Mouse (Mus musculus) limb, embryonic 10.5 days (tissue): ENCODE results near the gene Sptb. TPM values are rescaled to one million over a fixed set of nuclear protein-coding genes. Genes with fewer than 3 reads are reported as not detected.
A peak's percentile ranks its signal among the peaks of the same experiment; 100 is the strongest.

Experiments used
- DNase-seq: peaks from one replicate; pipeline ENCODE4 v3.0.0-alpha.2; 2017; ENCODE audit warnings: low spot score
- H3K27ac ChIP-seq: fragments of 300-500 bp; sonication (generic); 2 replicates; pipeline ENCODE4 v1.5.1; 2016; ENCODE audit warnings: mild to moderate bottlenecking
- H3K27me3 ChIP-seq: fragments of 300-500 bp; sonication (generic); 2 replicates; pipeline ENCODE4 v1.6.1; 2016; ENCODE audit warnings: low read depth, mild to moderate bottlenecking; ENCODE audit not compliant: poor library complexity, severe bottlenecking
- H3K36me3 ChIP-seq: fragments of 300-500 bp; sonication (generic); 2 replicates; pipeline ENCODE4 v1.6.1; 2016; ENCODE audit warnings: mild to moderate bottlenecking, moderate library complexity
- H3K4me1 ChIP-seq: fragments of 300-500 bp; sonication (generic); 2 replicates; pipeline ENCODE4 v1.6.1; 2016
- H3K4me3 ChIP-seq: fragments of 300-500 bp; sonication (generic); 2 replicates; pipeline ENCODE4 v1.5.1; 2016; ENCODE audit warnings: mild to moderate bottlenecking, moderate library complexity
- H3K9me3 ChIP-seq: fragments of 300-500 bp; sonication (generic); replicated peaks from 2 replicates; pipeline ENCODE4 v1.6.1; 2016; ENCODE audit warnings: mild to moderate bottlenecking
- WGBS: fragments of 180-500 bp; shearing (Covaris S2); methylation state at CpG from one replicate; pipeline ENCODE4 v1.1.7; 2016; 5-methylcytosine and 5-hydroxymethylcytosine counted together
- polyA plus RNA-seq: library from polyadenylated mRNA; unstranded; fragments of >200 nt; fragmentation: Nextera tagmentation; extraction: Ambion mirVana; gene quantifications from 2 replicates; pipeline ENCODE4 v1.2.1, GENCODE M21; 2016

Gene Sptb
- polyA plus RNA-seq, 1 experiment from 2014 or later: 3.7 TPM

DNA sequence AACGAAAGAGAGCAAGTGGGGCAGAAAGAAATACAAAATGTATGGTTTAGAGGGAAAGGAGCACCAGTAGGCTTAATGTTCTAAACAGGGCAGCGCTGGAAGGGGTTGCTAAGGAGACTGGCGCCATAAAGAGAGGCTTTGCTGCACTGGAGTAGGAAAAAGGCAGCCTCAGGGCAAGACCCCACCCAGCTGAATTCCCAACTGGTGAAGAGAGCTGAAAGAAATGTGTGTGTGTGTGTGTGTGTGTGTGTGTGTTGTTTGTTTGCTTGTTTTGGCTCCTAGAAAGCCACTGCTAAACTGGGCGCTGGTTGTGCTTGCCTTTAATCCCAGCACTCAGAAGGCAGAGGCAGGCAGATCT, 94.8 kb downstream of the Sptb start:
- H3K27me3 ChIP-seq: 0 out of 2 replicates have a peak, but pooled peaks cover 4% of the 10 kb centered on the region
- H3K4me3 ChIP-seq: no peak overlapping the region
- peak overlapping the region; percentile 38 for H3K27ac ChIP-seq
- no peaks in the 10 kb centered on the region for H3K9me3 ChIP-seq
- 82% methylated on average over 4 of the region's 4 CpGs for WGBS
- no peaks in the 10 kb centered on the region for H3K36me3 ChIP-seq
- peaks cover 39% of the 10 kb centered on the region for H3K4me1 ChIP-seq
- no peak for DNase-seq

DNA sequence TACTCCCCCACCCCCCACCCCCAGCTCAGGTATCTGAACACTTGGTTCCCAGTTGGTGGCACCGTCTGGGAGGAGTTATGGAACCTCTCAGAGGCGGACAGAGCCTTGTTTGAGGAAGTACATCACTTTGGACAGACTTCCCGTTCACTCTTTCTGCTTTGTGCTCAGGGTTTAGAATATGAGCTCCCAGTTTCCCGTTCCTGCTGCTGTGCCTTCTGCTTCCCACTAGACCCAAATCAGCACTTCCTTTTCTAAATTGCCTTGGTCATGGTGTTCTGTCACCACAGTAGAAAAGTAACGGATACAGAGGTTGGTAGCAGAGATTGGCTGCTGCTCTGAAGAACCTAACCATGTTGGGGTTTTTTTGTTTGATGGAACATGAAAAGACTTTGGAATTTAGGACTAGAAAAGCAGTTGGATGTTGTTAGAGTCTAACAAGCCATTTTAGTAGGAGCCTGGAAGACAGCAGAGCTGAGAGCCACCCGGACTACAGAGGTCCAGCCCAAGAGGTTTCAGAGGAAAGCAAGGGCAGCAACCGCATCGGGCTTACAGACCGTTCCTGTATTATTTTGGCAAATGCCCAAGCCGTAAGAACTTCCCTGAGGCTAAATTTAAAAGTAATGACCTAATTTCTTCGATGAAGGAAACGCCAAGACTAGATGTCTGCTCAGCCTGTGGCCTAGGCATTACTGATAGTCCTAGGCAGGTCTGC, 95.3 kb downstream of the Sptb start:
- H3K27me3 ChIP-seq: no peaks in the 10 kb centered on the region
- no peaks in the 10 kb centered on the region for H3K36me3 ChIP-seq
- H3K4me1 ChIP-seq: peaks cover 39% of the 10 kb centered on the region
- DNase-seq: no peak
- WGBS: 80% methylated on average over 12 of the region's 12 CpGs
- H3K27ac ChIP-seq: peak overlapping the region; percentile 26
- H3K4me3 ChIP-seq: no peak overlapping the region
- H3K9me3 ChIP-seq: no peaks in the 10 kb centered on the region

DNA sequence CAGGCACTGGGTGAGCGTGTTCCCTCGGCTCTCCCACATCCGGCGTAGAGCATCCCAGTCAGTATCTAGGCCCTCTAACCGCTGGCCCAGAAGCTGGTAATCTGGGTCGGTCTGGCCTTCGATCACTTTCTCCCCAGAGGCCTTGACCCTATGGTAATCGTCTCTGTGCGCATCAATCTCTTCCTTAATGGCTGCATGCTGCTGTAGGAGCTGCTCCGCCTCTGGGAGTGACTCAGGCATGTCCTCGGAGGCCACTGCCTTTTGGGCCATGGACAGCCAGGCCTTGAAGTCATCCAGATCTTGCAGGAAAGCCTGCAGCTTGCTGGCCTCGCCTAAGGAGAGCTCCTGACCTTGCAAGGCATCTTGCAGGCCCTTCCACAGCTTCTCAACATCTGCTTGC, 97.7 kb downstream of the Sptb start:
- Histone ChIP-seq H3K9me3 (no peaks in the 10 kb centered on the region), H3K27ac (no peak overlapping the region), H3K27me3 (0 out of 2 replicates have a peak, but pooled peaks cover 9% of the 10 kb centered on the region), H3K36me3 (no peaks in the 10 kb centered on the region), H3K4me3 (no peak overlapping the region), H3K4me1 (peaks cover 17% of the 10 kb centered on the region)
- no peak for DNase-seq
- 81% methylated on average over 12 of the region's 12 CpGs for WGBS

DNA sequence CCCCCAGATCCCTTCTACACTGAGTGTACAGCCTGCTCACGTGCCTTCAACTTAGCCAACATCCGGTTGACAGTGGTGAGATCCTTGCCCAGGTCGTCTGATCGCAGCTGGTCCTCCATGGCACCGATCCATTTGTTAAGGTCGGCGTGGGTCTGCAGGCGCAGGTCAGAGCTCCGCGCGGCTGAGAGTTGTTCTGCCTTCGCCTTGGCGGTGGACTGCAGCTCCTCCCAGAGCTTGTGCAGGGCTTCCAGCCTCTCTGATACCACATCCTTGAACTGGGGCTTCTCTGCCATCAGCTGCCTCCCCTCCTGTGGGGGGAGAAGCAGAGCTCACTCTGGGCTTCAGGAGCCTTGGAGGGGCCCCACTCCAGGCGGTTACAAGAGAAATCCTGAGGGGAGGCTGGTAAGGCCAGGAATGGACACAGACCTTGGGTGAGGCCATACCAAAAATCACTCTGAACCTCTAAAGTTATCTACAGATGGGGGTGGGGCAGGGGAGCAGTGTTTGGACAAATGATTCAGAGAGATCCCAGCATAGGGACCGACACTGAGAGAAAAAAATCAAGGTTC, 101.3 kb downstream of the Sptb start:
- 0 out of 2 replicates have a peak, but pooled peaks cover 9% of the 10 kb centered on the region for H3K27me3 ChIP-seq
- no peak for DNase-seq
- H3K4me3 ChIP-seq: no peak overlapping the region
- WGBS: 79% methylated on average over 15 of the region's 15 CpGs
- no peaks in the 10 kb centered on the region for H3K36me3 ChIP-seq
- peaks cover 1% of the 10 kb centered on the region; the same call in 1 of the 2 replicates for H3K4me1 ChIP-seq
- no peaks in the 10 kb centered on the region for H3K9me3 ChIP-seq
- H3K27ac ChIP-seq: no peak overlapping the region

DNA sequence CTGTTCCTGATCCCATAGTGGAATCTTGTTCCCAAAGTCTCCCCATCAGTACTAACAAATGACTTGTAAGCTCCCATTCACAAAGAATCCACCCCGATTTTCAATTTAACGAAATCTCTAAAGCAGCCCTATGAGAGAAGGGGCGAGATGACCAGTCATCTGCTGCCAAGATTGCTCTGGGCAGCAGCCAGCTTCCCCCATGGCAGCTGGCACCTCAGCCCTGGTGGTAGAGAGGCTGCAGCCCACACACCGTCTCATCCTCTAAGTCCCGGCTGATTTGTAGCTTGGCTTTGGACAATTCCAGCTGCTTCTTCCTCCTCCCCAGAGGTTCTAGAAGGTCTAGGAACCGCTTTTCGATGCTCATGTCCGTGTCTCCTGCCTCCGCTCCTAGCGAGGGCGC, 102.1 kb downstream of the Sptb start:
- no peak for DNase-seq
- Histone ChIP-seq H3K36me3 (no peaks in the 10 kb centered on the region), H3K27me3 (0 out of 2 replicates have a peak, but pooled peaks cover 9% of the 10 kb centered on the region), H3K4me1 (no peaks in the 10 kb centered on the region), H3K9me3 (no peaks in the 10 kb centered on the region), H3K4me3 (no peak overlapping the region), H3K27ac (no peak overlapping the region)
- 83% methylated on average over 11 of the region's 11 CpGs for WGBS

DNA sequence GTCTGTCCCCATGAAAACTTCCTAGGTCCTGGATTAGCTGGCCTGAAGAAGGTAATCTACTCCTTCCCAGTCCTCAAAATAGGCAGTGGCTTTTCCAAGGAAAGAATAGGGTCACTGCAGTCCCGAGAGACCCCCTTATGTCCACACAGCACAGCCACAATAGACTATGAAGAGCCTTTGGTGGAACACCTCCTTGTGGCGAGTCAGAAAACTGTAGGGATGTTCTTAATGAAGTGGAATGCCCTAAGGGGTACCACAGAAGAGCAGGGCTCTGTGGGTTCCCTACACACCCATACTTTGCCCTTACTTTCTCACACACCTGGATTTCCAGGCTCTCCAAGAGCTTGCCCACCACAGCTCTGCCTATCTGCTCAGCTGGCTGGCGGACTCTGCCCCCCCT, 104.5 kb downstream of the Sptb start:
- no peaks in the 10 kb centered on the region for H3K36me3 ChIP-seq
- WGBS: 67% methylated on average over 3 of the region's 3 CpGs
- H3K27ac ChIP-seq: no peak overlapping the region
- DNase-seq: no peak
- no peak overlapping the region for H3K4me3 ChIP-seq
- 0 out of 2 replicates have a peak, but pooled peaks cover 9% of the 10 kb centered on the region for H3K27me3 ChIP-seq
- no peaks in the 10 kb centered on the region for H3K4me1 ChIP-seq
- H3K9me3 ChIP-seq: no peaks in the 10 kb centered on the region

DNA sequence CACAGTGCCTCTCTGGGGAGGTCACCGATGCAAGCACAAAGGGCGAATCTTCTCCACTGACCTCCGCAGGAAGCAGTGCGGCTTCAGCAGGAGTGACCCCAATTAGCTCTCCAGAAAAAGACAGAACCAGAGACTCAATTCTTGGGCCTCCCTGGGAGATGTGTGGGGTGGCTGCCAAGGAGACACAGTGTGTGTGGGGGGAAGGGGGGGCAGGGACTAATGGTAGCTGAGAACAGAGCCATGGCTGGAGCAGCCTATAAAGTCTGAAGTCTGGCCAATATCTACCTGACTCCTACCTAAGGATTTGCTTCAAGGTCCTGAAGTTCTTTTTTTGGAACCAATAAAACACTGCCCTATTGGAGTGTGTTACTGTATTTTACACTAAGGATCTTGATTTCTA, 105.8 kb downstream of the Sptb start:
- Histone ChIP-seq H3K27me3 (0 out of 2 replicates have a peak, but pooled peaks cover 9% of the 10 kb centered on the region), H3K9me3 (no peaks in the 10 kb centered on the region), H3K27ac (no peak overlapping the region), H3K4me1 (no peaks in the 10 kb centered on the region), H3K36me3 (no peaks in the 10 kb centered on the region), H3K4me3 (no peak overlapping the region)
- no peak for DNase-seq
- WGBS: 73% methylated on average over 4 of the region's 4 CpGs

DNA sequence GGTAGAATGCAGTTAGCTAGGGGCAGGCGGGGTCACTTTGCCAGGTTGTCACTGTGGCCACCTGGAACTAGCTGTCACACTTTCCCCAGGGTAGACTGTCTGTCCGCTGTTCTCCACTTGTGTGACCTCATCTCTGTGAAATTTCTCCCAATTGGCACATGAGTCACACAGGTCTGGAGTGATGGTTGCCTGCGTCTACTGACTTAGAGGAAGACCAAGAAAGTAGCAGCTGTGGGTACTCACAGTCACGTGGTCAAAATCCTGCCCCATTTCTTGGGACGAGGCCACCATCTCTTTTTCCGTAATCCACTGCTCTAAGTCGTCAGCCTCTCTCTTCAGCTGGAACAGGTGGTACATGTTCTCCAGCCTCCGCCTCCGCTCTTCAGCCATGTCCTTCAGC, 106.6 kb downstream of the Sptb start:
- no peak overlapping the region for H3K27ac ChIP-seq
- 0 out of 2 replicates have a peak, but pooled peaks cover 7% of the 10 kb centered on the region for H3K27me3 ChIP-seq
- WGBS: 95% methylated on average over 9 of the region's 9 CpGs
- DNase-seq: no peak
- H3K4me3 ChIP-seq: no peak overlapping the region
- H3K36me3 ChIP-seq: no peaks in the 10 kb centered on the region
- no peaks in the 10 kb centered on the region for H3K4me1 ChIP-seq
- no peaks in the 10 kb centered on the region for H3K9me3 ChIP-seq

DNA sequence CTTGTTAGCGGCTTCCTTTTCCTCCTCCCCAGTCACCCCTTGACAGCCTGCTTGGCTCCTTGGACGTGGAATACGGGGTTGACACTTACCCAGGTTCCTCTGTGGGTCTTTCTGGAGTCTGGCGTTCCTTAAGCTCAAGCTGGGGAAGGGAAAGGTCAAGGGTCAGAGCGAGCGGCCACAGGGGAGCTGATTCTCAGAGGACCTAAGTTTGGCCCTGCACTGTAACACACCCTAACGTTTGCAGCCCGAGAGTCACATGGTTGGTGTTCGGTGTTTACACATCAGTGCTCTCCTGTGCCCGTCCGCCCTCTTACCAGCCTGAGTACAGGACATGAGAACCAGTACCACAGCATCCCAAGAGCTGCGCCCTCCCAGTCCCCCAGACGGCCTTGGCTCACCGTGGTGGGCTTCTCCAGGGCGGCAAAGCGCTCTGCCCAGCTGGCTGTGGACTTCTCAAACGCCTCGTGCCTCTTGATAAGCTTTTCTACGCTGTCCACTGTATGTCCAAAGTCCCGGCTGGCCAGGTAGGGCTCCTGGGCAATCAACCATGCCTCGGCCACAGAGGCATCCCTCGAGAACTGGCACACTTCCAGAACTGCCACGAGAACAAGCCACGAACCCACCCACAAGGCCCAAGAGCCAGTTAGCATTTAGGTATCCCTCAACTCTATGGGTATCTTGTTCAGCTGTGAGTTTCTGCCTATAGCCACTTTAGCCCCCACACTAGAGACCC, 112.0 kb downstream of the Sptb start:
- Histone ChIP-seq H3K4me1 (peaks cover 18% of the 10 kb centered on the region), H3K36me3 (no peaks in the 10 kb centered on the region), H3K27ac (no peak overlapping the region), H3K4me3 (no peak overlapping the region), H3K9me3 (no peaks in the 10 kb centered on the region), H3K27me3 (0 out of 2 replicates have a peak, but pooled peaks cover 9% of the 10 kb centered on the region)
- DNase-seq: no peak
- 77% methylated on average over 24 of the region's 24 CpGs for WGBS

DNA sequence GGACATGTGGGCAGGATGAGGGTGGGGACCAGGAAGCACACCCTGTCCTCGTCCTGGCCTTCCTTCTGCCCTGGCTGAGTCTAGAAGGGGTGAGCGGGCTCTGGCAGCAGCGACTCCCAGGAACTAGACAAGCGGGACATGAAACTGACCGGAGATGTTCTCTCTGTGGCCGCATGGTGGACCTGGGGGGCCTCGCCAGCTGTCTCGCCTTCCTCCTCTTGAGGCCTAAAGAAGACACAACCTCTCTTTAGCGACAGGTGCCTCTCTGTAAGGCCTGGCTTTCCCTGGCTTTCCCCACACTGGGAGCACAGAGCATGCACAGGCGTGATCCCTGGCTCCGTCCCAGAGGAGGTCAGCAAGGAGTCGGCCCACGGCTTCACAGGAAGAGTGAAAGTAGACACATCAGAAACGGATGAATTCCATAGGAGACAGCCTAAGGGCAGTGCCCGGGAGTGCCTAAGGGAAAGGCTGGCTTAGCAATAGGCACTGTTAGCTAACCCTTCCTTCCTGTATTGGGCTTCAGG, 112.7 kb downstream of the Sptb start:
- WGBS: 80% methylated on average over 15 of the region's 15 CpGs
- no peak for DNase-seq
- no peak overlapping the region for H3K27ac ChIP-seq
- H3K4me1 ChIP-seq: peaks cover 18% of the 10 kb centered on the region
- H3K4me3 ChIP-seq: no peak overlapping the region
- H3K36me3 ChIP-seq: no peaks in the 10 kb centered on the region
- 0 out of 2 replicates have a peak, but pooled peaks cover 13% of the 10 kb centered on the region for H3K27me3 ChIP-seq
- no peaks in the 10 kb centered on the region for H3K9me3 ChIP-seq

DNA sequence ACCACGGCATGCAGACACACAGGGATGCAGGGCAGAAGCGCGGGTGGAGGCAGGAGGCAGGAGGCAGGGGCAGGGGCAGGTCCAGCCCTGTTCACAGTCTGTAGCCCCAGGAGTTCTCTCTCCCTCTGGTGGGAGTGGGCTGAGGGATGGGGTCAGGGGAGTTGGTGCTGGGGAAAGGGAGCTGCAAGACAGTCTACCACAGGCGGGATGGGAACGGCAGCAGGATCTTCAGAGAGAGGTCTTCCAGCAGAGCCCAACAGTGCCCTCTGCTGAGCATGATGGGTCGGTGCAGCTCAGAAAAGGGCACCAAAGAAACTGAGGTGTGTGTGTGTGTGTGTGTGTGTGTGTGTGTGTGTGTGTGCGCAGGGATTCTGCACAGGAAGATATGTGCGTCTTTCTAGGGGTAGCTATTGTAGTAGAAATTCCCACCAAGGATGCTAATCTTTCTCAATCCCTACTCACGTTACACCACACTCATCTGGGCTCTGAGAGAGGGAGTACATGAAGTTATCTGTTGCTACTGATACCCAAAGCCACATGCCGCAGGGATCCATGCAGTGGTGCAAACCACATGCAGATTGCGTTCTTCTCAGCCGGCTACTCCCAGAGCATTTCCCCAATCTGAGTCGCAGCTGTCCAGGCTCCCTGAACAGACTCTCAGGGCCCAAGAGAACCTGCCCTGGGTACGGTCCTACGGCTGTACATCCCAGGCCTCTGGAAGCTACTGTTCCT, 113.9 kb downstream of the Sptb start:
- Histone ChIP-seq H3K27me3 (0 out of 2 replicates have a peak, but pooled peaks cover 13% of the 10 kb centered on the region), H3K36me3 (no peaks in the 10 kb centered on the region), H3K4me3 (no peak overlapping the region), H3K4me1 (peaks cover 18% of the 10 kb centered on the region), H3K9me3 (no peaks in the 10 kb centered on the region), H3K27ac (0 out of 2 replicates have a peak overlapping the region, but pooled peaks have one; percentile 15)
- 58% methylated on average over 15 of the region's 15 CpGs for WGBS
- DNase-seq: peak; percentile 81

DNA sequence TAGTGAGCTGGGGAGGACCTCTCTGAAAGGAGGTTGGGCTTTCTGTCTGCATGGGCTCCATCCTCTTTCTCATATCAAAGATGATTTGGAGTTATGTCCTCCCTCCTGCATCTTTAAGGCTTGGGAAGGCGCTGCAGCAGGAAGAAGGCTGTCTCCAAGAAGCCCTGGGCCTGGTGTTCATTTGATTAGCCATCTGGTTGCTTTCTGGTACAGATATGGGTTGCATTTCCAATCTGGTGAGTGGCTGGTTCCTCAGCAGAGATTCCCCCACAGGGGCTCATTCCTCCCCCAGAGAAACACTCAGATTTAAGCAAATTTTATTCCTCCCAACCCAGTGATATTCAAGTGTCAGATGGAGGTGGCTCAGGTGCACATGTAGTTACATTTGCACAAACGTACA, 114.5 kb downstream of the Sptb start:
- Histone ChIP-seq H3K36me3 (no peaks in the 10 kb centered on the region), H3K9me3 (no peaks in the 10 kb centered on the region), H3K27ac (0 out of 2 replicates have a peak overlapping the region, but pooled peaks have one; percentile 15), H3K27me3 (0 out of 2 replicates have a peak, but pooled peaks cover 13% of the 10 kb centered on the region), H3K4me1 (peaks cover 18% of the 10 kb centered on the region), H3K4me3 (no peak overlapping the region)
- 87% methylated on average over 2 of the region's 2 CpGs for WGBS
- no peak for DNase-seq
